Mouse (Mus musculus) kidney, postnatal 36 days (tissue): ENCODE measurements at regions not wholly inside any gene's neighbourhood (a gene's known extent, or its start where the extent isn't known, plus 50 kb on each side); places are given as distances from the start of the nearest gene placed in this dataset.

ENCODE experiments used
- DNase-seq, 2 experiments: peaks; one replicate each; pipeline ENCODE4 v3.0.0; 2021 to 2022; ENCODE audit warnings: mixed read lengths in 2 of 2

- DNase-seq = peak in 1 of 2 experiments; percentile 43
Observed at GRCm38 (mm10) chr7:33795016-33795415, 51.4 kb downstream of the Scgb1b24 start.
